Mouse (Mus musculus) stomach, postnatal 0 days (tissue): ENCODE measurements around the gene Trh. TPM values are rescaled to one million over a fixed set of nuclear protein-coding genes. Genes with fewer than 3 reads are reported as not detected.

Source experiments
- ATAC-seq: fragments of 200-750 bp; cut with Nextera tagmentation; 2 replicates; pipeline ENCODE4 v1.8.0; 2017; ENCODE audit not compliant: low FRiP score, low TSS enrichment
- DNase-seq: peaks from one replicate; pipeline ENCODE4 v3.0.0-alpha.2; 2016; ENCODE audit warnings: low spot score
- H3K27ac ChIP-seq: fragments of 300-500 bp; sonication (generic); replicated peaks from 2 replicates; pipeline ENCODE4 v1.5.1; 2014; ENCODE audit warnings: mild to moderate bottlenecking, control low read depth
- H3K27me3 ChIP-seq: fragments of 300-500 bp; sonication (generic); 2 replicates; pipeline ENCODE4 v1.6.1; 2014; ENCODE audit warnings: low read length; ENCODE audit not compliant: control insufficient read depth, insufficient read depth
- H3K36me3 ChIP-seq: fragments of 300-500 bp; sonication (generic); 2 replicates; pipeline ENCODE4 v1.6.1; 2014; ENCODE audit warnings: low read length, mixed read lengths; ENCODE audit not compliant: control insufficient read depth, insufficient read depth
- H3K4me1 ChIP-seq: fragments of 300-500 bp; sonication (generic); replicated peaks from 2 replicates; pipeline ENCODE4 v1.6.1; 2014; ENCODE audit warnings: antibody characterized with exemption; ENCODE audit not compliant: control insufficient read depth, insufficient read depth
- H3K4me2 ChIP-seq: fragments of 300-500 bp; sonication (generic); replicated peaks from 2 replicates; pipeline ENCODE4 v1.6.1; 2014; ENCODE audit warnings: low read depth, mild to moderate bottlenecking, control low read depth, moderate library complexity
- H3K4me3 ChIP-seq: fragments of 300-500 bp; sonication (generic); 2 replicates; pipeline ENCODE4 v1.5.1; 2014; ENCODE audit warnings: low read depth, low read length, control low read depth
- H3K9ac ChIP-seq: fragments of 300-500 bp; sonication (generic); 2 replicates; pipeline ENCODE4 v1.6.1; 2014; ENCODE audit warnings: mild to moderate bottlenecking, low read length, control low read depth, mixed read lengths
- H3K9me3 ChIP-seq: fragments of 300-500 bp; sonication (generic); 2 replicates; pipeline ENCODE4 v1.6.1; 2016; ENCODE audit warnings: low read length; ENCODE audit not compliant: control insufficient read depth
- CTCF ChIP-seq: IDR thresholded peaks from 2 replicates; pipeline ENCODE4 v1.5.1; 2016; ENCODE audit warnings: antibody characterized with exemption, low read depth, mild to moderate bottlenecking, moderate library complexity
- EP300 ChIP-seq: optimal IDR thresholded peaks from 2 replicates; pipeline ENCODE3; 2016; ENCODE audit warnings: antibody characterized with exemption
- WGBS: fragments of 180-500 bp; shearing (Covaris S2); extraction: QIAGEN DNeasy Blood & Tissue Kit; methylation state at CpG from one replicate; pipeline ENCODE4 v1.1.7; 2014; 5-methylcytosine and 5-hydroxymethylcytosine counted together
- polyA plus RNA-seq: library from polyadenylated mRNA; unstranded; fragments of >200 nt; fragmentation: Nextera tagmentation; extraction: Ambion mirVana; gene quantifications from 2 replicates; pipeline ENCODE4 v1.2.1, GENCODE M21; 2015

Trh gene
- polyA plus RNA-seq, 1 experiment from 2014 or later, result 1.1 TPM

GRCm38 (mm10) chr6:92273652-92274322 is 29.3 kb upstream of the Trh start:
- Histone ChIP-seq H3K9me3 (no peaks in the 10 kb centered on the region), H3K4me3 (no peak overlapping the region), H3K27ac (no peak overlapping the region), H3K36me3 (no peaks in the 10 kb centered on the region), H3K4me1 (no peaks in the 10 kb centered on the region), H3K4me2 (no peak overlapping the region), H3K9ac (no peak overlapping the region), H3K27me3 (no peaks in the 10 kb centered on the region)
- DNase-seq, result no peak
- ATAC-seq, result no peak
- 68% methylated on average over 6 of the region's 6 CpGs for WGBS
- TF ChIP-seq CTCF, result no peak
- TF ChIP-seq EP300, result no peak

DNA sequence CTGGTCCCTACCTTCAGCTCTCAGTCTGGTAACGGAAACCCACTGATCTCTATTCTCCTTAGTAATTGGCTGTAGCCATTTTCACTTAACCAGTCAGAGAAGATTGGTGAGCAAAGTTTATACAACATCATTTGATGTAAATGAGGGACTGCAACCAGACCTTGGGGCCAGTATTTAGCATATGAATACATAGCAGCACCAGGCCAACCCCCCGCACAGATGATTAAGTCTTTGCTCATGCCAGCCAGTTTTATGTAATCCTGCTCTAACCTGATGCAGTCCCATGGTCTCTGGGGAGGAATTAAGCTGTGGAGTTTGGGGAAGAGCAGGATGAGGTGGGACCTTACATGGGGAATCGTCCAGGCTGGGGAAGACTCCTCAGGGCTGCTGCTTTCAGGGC is 28.2 kb upstream of the Trh start:
- Histone ChIP-seq H3K9me3 (no peaks in the 10 kb centered on the region), H3K4me2 (no peak overlapping the region), H3K4me3 (no peak overlapping the region), H3K36me3 (no peaks in the 10 kb centered on the region), H3K27ac (no peak overlapping the region), H3K9ac (no peak overlapping the region), H3K4me1 (no peaks in the 10 kb centered on the region), H3K27me3 (no peaks in the 10 kb centered on the region)
- TF ChIP-seq CTCF (no peak), EP300 (no peak)
- WGBS, result 73% methylated on average over 3 of the region's 3 CpGs
- no peak for DNase-seq
- ATAC-seq, result no peak

- H3K36me3 ChIP-seq, result no peaks in the 10 kb centered on the region
- no peak overlapping the region for H3K4me2 ChIP-seq
- H3K4me3 ChIP-seq, result no peak overlapping the region
- no peak overlapping the region for H3K9ac ChIP-seq
- ATAC-seq, result peak; percentile 81
- H3K27me3 ChIP-seq, result no peaks in the 10 kb centered on the region
- WGBS, result 7% methylated on average over 4 of the region's 4 CpGs
- peak; percentile 78 for DNase-seq
- no peaks in the 10 kb centered on the region for H3K4me1 ChIP-seq
- H3K27ac ChIP-seq, result no peak overlapping the region
- TF ChIP-seq CTCF, result peak; percentile 94
- TF ChIP-seq EP300, result no peak
- H3K9me3 ChIP-seq, result no peaks in the 10 kb centered on the region
Measured at GRCm38 (mm10) chr6:92269019-92269418, 24.6 kb upstream of the Trh start.

DNA sequence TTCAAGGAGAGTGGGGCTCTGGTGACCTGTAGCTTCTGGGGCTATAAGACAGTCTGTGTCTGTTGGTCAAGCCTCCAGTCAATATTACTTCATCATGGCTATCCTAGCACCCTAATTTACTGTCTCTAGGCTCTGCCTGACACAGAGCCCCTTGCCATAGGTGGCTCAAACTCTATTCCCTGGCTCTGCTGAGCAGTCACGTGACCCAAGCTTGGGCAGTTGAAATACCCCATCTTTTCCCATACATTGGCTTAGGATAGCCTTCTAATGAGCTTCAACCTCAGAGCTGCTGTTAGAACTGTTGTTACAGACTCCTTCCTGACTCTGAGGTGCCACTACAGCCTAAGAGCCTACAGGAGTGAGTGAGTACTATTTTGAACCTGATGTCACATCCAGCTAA is 23.6 kb upstream of the Trh start:
- WGBS, result 77% methylated on average over 1 of the region's 1 CpGs
- Histone ChIP-seq H3K4me1 (no peaks in the 10 kb centered on the region), H3K4me3 (no peak overlapping the region), H3K27ac (no peak overlapping the region), H3K36me3 (no peaks in the 10 kb centered on the region), H3K9me3 (no peaks in the 10 kb centered on the region), H3K4me2 (no peak overlapping the region), H3K9ac (no peak overlapping the region), H3K27me3 (no peaks in the 10 kb centered on the region)
- no peak for DNase-seq
- TF ChIP-seq EP300 (no peak), CTCF (no peak)
- ATAC-seq, result no peak

DNA sequence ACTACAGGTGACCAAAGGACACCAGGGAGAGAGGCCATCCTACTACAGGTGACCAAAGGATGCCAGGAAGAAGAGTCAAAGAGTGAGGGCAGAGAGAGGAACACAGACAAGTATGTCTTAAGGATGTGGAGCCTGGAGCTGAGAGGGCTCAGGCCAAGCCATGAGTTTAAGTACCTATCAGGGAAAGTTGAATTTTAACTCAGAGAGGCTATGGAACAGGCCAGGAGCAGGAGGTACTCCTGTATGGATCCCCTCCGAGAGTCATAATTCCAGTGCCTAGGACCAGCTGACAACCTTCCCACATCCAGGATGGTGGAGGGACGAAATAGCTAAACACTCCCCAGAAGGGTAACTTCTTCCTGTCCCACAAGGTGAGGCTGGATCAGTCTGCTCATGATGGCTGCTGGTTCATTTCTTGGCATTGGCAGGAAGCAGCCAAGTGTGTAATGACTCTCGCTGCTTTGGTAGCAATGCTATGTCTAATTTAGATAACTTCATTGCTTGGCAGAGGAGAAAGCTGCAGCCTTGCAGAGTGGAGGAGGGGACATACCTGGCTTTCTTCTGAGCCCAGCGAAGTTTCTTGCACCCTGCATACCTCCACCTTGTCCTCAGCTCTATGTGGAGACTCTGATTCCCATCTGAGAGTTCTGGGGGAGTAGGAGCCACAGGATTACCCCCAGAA is 16.9 kb upstream of the Trh start:
- H3K27ac ChIP-seq, result no peak overlapping the region
- TF ChIP-seq EP300, result no peak
- no peak for TF ChIP-seq CTCF
- no peaks in the 10 kb centered on the region for H3K36me3 ChIP-seq
- ATAC-seq, result no peak
- H3K27me3 ChIP-seq, result no peaks in the 10 kb centered on the region
- H3K9ac ChIP-seq, result no peak overlapping the region
- H3K4me3 ChIP-seq, result no peak overlapping the region
- WGBS, result 63% methylated on average over 4 of the region's 4 CpGs
- DNase-seq, result no peak
- H3K9me3 ChIP-seq, result no peaks in the 10 kb centered on the region
- no peak overlapping the region for H3K4me2 ChIP-seq
- no peaks in the 10 kb centered on the region for H3K4me1 ChIP-seq

GRCm38 (mm10) chr6:92255346-92255745 is 10.9 kb upstream of the Trh start:
- no peak overlapping the region for H3K27ac ChIP-seq
- no peak for ATAC-seq
- H3K4me2 ChIP-seq, result no peak overlapping the region
- H3K27me3 ChIP-seq, result no peaks in the 10 kb centered on the region
- no peaks in the 10 kb centered on the region for H3K9me3 ChIP-seq
- H3K36me3 ChIP-seq, result no peaks in the 10 kb centered on the region
- H3K9ac ChIP-seq, result no peak overlapping the region
- no peak for DNase-seq
- TF ChIP-seq EP300, result no peak
- TF ChIP-seq CTCF, result no peak
- H3K4me1 ChIP-seq, result no peaks in the 10 kb centered on the region
- no peak overlapping the region for H3K4me3 ChIP-seq
